Comparison of ENCODE assay signal across 8 mouse cellular contexts in genomic region chr17:70430452-70430787, GRCm38 (mm10).
DNase-seq lines count a peak whose midpoint lies in the region; ATAC-seq lines count a peak whose summit lies in the region.

No protein-coding gene starts in this region.

- H3K4me3 ChIP-seq in midbrain, embryonic 16.5 days (ENCODE audit: low read depth, low read length): no peak overlapping the region

- H3K9me3 ChIP-seq in midbrain, embryonic 16.5 days (replicated peaks; ENCODE audit: control insufficient read depth, low read length, poor library complexity, severe bottlenecking): no peaks in the 10 kb centered on the region

- no peak for ATAC-seq in midbrain, embryonic 16.5 days

- H3K4me1 ChIP-seq in midbrain, embryonic 16.5 days (ENCODE audit: control insufficient read depth, insufficient read depth, low read length): peaks cover 4% of the 10 kb centered on the region

- 19% methylated on average over 5 of the region's 5 CpGs for WGBS in midbrain, embryonic 16.5 days

- peak; percentile 30 for DNase-seq in gastrocnemius, postnatal 10 days
- no peak for DNase-seq in gastrocnemius, postnatal 25 days
- DNase-seq in CD8-positive naive resting alpha-beta T cell, adult 2 months (ENCODE audit: low read depth in 2 of 2, low spot score in 2 of 2): peak; percentile 35 to 66
- peak; percentile 86 for DNase-seq in brain, adult 2 months (ENCODE audit: low read depth, low spot score)
- DNase-seq in fibroblast of lung, adult 2 months (ENCODE audit: low read depth): peak; percentile 2
- peak; percentile 69 to 74 for DNase-seq in left cerebral cortex, adult 18-20 months (ENCODE audit: low spot score in 2 of 2)
- peak; percentile 66 for DNase-seq in thymus, postnatal 4 days

- no peak overlapping the region for H3K27ac ChIP-seq in midbrain, embryonic 16.5 days (ENCODE audit: low read length)

- H3K9ac ChIP-seq in midbrain, embryonic 16.5 days (ENCODE audit: low read depth, low read length): no peak overlapping the region

- no peaks in the 10 kb centered on the region for H3K36me3 ChIP-seq in midbrain, embryonic 16.5 days (ENCODE audit: control insufficient read depth, insufficient read depth, low read length)

- H3K27me3 ChIP-seq in midbrain, embryonic 16.5 days (ENCODE audit: control insufficient read depth, insufficient read depth, low read depth, low read length): no peaks in the 10 kb centered on the region

- H3K4me2 ChIP-seq in midbrain, embryonic 16.5 days (ENCODE audit: low read length): peak overlapping the region; percentile 56; the same call in 1 of the 2 replicates
